Mouse (Mus musculus): Measurements from ENCODE around the gene Rassf4. TPM values are rescaled to one million over a fixed set of nuclear protein-coding genes. Genes with fewer than 3 reads are reported as not detected.

Gene Rassf4
- polyA plus RNA-seq, 1 experiment from 2014 or later: 10.0 TPM

DNA sequence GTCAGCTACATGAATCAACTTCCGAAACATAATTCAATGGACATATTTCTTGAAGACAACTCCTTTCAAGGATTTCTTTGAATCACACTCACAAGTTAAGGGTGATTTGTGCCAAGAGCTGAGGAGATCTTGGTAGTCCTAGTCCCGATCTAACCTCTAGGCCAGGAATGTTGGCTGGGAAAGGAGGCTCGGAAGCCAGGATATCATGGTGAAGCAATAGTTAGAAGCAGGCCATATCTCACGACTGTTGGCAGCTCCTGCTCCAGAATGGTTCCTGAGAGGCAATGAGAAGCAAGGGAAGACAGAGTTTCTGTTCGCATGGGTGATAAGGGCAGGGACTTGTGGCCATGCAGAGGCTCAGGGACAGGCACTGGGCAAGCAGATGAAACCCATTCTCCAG, 36.3 kb downstream of the Rassf4 start:
- 53% methylated on average over 5 of the region's 5 CpGs for WGBS
- Histone ChIP-seq H3K9me3 (ENCODE audit: low read length) (no peaks in the 10 kb centered on the region), H3K27me3 (replicated peaks; ENCODE audit: insufficient read depth, low read length) (no peaks in the 10 kb centered on the region), H3K36me3 (ENCODE audit: insufficient read depth, low read length) (no peaks in the 10 kb centered on the region), H3K4me1 (ENCODE audit: insufficient read depth, low read depth, low read length) (peaks cover 22% of the 10 kb centered on the region; the same call in 1 of the 2 replicates), H3K4me3 (ENCODE audit: low read depth, low read length) (no peak overlapping the region), H3K4me2 (replicated peaks; ENCODE audit: low read depth, low read length) (no peak overlapping the region), H3K27ac (ENCODE audit: low read length) (no peak overlapping the region), H3K9ac (replicated peaks; ENCODE audit: low read depth) (no peak overlapping the region)
- peak; percentile 56 for DNase-seq (ENCODE audit: low spot score)
- ATAC-seq: no peak
- TF ChIP-seq EP300 (IDR thresholded peaks at IDR 0.05) (no peak), CTCF (IDR thresholded peaks at IDR 0.05) (no peak)

- peak overlapping the region; percentile 92 for H3K27ac ChIP-seq (ENCODE audit: low read length)
- H3K36me3 ChIP-seq (ENCODE audit: insufficient read depth, low read length): no peaks in the 10 kb centered on the region
- no peaks in the 10 kb centered on the region for H3K27me3 ChIP-seq (replicated peaks; ENCODE audit: insufficient read depth, low read length)
- no peak overlapping the region for H3K4me2 ChIP-seq (replicated peaks; ENCODE audit: low read depth, low read length)
- no peaks in the 10 kb centered on the region for H3K9me3 ChIP-seq (ENCODE audit: low read length)
- no peak overlapping the region for H3K4me3 ChIP-seq (ENCODE audit: low read depth, low read length)
- no peak for ATAC-seq
- H3K4me1 ChIP-seq (ENCODE audit: insufficient read depth, low read depth, low read length): peaks cover 22% of the 10 kb centered on the region; the same call in 1 of the 2 replicates
- no peak overlapping the region for H3K9ac ChIP-seq (replicated peaks; ENCODE audit: low read depth)
- no peak for TF ChIP-seq EP300 (IDR thresholded peaks at IDR 0.05)
- TF ChIP-seq CTCF (IDR thresholded peaks at IDR 0.05): no peak
- DNase-seq (ENCODE audit: low spot score): no peak
- 73% methylated on average over 9 of the region's 9 CpGs for WGBS
These were observed 37.0 kb downstream of the Rassf4 start for GRCm38 (mm10) chr6:116636581-116637235.

GRCm38 (mm10) chr6:116635251-116636180, 38.2 kb downstream of the Rassf4 start:
- whole genome bisulfite sequencing: 28% methylated on average over 10 of the region's 10 CpGs
- H3K36me3 ChIP-seq (ENCODE audit: insufficient read depth, low read length): no peaks in the 10 kb centered on the region
- peak overlapping the region; percentile 92 for H3K27ac ChIP-seq (ENCODE audit: low read length)
- TF ChIP-seq CTCF (IDR thresholded peaks at IDR 0.05): no peak
- TF ChIP-seq EP300 (IDR thresholded peaks at IDR 0.05): peak; percentile 99
- H3K4me3 ChIP-seq (ENCODE audit: low read depth, low read length): no peak overlapping the region
- ATAC-seq (peak; percentile 97), DNase-seq (ENCODE audit: low spot score) (peak; percentile 96)
- no peaks in the 10 kb centered on the region for H3K9me3 ChIP-seq (ENCODE audit: low read length)
- H3K27me3 ChIP-seq (replicated peaks; ENCODE audit: insufficient read depth, low read length): no peaks in the 10 kb centered on the region
- peaks cover 22% of the 10 kb centered on the region; the same call in 1 of the 2 replicates for H3K4me1 ChIP-seq (ENCODE audit: insufficient read depth, low read depth, low read length)
- 0 out of 2 replicates have a peak overlapping the region, but pooled peaks have one; percentile 19 for H3K9ac ChIP-seq (replicated peaks; ENCODE audit: low read depth)
- H3K4me2 ChIP-seq (replicated peaks; ENCODE audit: low read depth, low read length): no peak overlapping the region

DNA sequence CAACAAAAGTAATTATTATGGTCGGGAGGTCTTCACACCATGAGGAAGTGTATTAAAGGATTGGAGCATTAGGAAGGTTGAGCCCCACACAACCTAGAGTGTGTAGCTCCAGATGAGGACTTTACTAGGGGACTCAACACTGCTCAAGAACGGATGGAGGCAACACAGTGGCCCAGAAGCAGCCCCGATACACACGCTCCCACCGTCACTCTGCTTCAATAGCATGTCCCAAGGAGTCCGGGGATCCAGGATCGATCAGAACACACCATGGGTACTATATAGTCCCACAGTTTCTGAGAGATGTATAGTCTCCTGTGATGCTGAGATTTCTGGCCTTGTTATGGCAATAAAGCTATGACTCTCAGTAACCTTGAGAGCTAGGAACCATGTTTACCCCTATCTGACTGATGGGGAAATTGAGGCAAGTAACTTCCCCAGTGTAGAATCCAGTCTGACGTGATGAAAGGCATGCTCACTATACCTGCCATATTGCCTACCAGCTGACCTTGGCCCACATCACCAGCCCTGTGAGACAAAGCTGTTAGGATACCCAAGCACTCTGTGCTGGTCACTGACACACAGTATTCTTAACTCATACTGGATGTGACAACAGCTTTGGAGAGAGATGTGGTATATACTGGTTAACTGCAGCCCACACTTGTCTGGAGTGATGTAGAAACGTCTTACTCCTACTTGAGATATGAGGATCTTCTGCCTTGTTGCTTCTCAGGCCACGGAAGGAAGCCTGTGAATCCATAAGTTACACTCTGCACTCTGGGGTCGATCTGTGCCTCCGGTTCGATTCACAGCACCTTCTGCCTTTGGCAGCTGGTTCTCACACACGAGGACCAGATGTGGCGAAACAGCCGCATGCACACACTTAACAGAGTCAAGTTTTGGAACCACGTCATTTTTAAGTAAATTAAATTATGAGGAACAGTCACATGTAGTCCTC, 39.7 kb downstream of the Rassf4 start:
- no peak overlapping the region for H3K4me2 ChIP-seq (replicated peaks; ENCODE audit: low read depth, low read length)
- peaks cover 20% of the 10 kb centered on the region; the same call in 1 of the 2 replicates for H3K4me1 ChIP-seq (ENCODE audit: insufficient read depth, low read depth, low read length)
- ATAC-seq (no peak), DNase-seq (ENCODE audit: low spot score) (no peak)
- H3K4me3 ChIP-seq (ENCODE audit: low read depth, low read length): no peak overlapping the region
- peak overlapping the region; percentile 92 for H3K27ac ChIP-seq (ENCODE audit: low read length)
- H3K36me3 ChIP-seq (ENCODE audit: insufficient read depth, low read length): no peaks in the 10 kb centered on the region
- no peak for TF ChIP-seq CTCF (IDR thresholded peaks at IDR 0.05)
- TF ChIP-seq EP300 (IDR thresholded peaks at IDR 0.05): no peak
- 86% methylated on average over 17 of the region's 17 CpGs for WGBS
- no peaks in the 10 kb centered on the region for H3K9me3 ChIP-seq (ENCODE audit: low read length)
- no peaks in the 10 kb centered on the region for H3K27me3 ChIP-seq (replicated peaks; ENCODE audit: insufficient read depth, low read length)
- H3K9ac ChIP-seq (replicated peaks; ENCODE audit: low read depth): no peak overlapping the region

GRCm38 (mm10) chr6:116632129-116632528, 41.6 kb downstream of the Rassf4 start:
- no peaks in the 10 kb centered on the region for H3K36me3 ChIP-seq (ENCODE audit: insufficient read depth, low read length)
- H3K4me1 ChIP-seq (ENCODE audit: insufficient read depth, low read depth, low read length): peaks cover 19% of the 10 kb centered on the region; the same call in 1 of the 2 replicates
- H3K9ac ChIP-seq (replicated peaks; ENCODE audit: low read depth): no peak overlapping the region
- no peaks in the 10 kb centered on the region for H3K9me3 ChIP-seq (ENCODE audit: low read length)
- no peak overlapping the region for H3K4me3 ChIP-seq (ENCODE audit: low read depth, low read length)
- DNase-seq (ENCODE audit: low spot score) (peak; percentile 77), ATAC-seq (no peak)
- TF ChIP-seq EP300 (IDR thresholded peaks at IDR 0.05): peak; percentile 20; the same call in 1 of the 2 replicates
- peak; percentile 92 for TF ChIP-seq CTCF (IDR thresholded peaks at IDR 0.05)
- no peak overlapping the region for H3K27ac ChIP-seq (ENCODE audit: low read length)
- no peak overlapping the region for H3K4me2 ChIP-seq (replicated peaks; ENCODE audit: low read depth, low read length)
- no peaks in the 10 kb centered on the region for H3K27me3 ChIP-seq (replicated peaks; ENCODE audit: insufficient read depth, low read length)
- WGBS: 58% methylated on average over 1 of the region's 1 CpGs

Measured in lung, postnatal 0 days (tissue).